Mouse (Mus musculus) sigmoid colon, adult 10 weeks (tissue): Measurements from ENCODE around the gene Itln1. TPM values are rescaled to one million over a fixed set of nuclear protein-coding genes. Genes with fewer than 3 reads are reported as not detected.

Experiments
- polyA plus RNA-seq: library from polyadenylated mRNA; stranded (reverse); fragments of 350-450 nt; fragmentation: Illumina TruSeq; extraction: RNeasy Lipid Tissue Mini Kit (QIAGEN cat#74804); gene quantifications from one replicate; pipeline ENCODE4 v1.2.3, GENCODE M21; 2014; ENCODE audit warnings: low read depth, low replicate concordance

The Itln1 gene
- 0.41 TPM for polyA plus RNA-seq

GRCm38 (mm10) chr1:171535194-171535593 is at the start of gene Itln1:
Gene Itln1, minus strand, starts transcription at chr1:171535294.

DNA sequence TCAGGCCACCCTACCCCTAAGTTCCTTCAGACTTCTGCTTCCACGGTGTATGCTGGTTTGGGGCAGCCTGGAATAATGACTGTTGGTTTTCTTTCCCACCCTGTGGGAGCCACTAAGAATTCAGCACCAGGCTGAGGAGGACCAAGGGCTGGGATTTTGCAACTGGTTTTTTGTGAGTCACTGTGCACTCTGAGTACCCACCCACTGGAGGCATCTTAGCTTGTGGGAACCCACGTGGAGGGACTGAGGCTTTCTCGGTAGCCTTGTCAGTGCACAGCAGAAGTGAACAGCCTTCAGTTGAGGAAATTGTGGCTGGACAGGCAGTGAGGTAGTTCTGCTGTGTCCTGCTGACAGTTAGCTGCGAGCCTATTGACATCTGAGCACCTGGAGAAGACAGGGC is 23.8 kb upstream of the Itln1 start, which contains the start of gene Cd244a:
Cd244a (plus strand) TSS at position 296 of the 400 bp plus-strand sequence.

DNA sequence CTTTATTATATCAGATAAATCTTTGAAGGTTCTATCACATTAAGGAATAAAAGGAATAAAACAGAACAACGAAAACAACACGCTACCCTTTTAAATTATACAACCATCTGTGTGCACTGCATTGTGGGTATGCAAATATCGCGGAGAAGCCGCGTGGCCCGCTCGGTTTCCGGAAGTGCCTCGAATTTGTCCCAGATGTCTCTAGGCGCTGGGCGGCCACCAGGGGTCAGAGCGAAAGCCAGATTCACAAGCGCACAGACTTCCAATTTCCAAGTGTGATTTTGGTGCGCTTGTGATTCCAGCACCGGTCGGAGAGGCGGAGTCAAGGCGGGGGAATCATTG is 31.9 kb downstream of the Itln1 start, which contains the start of gene Alyref2:
Alyref2 (plus strand) TSS at position 229 of the 342 bp plus-strand sequence.

Other genes starting within 250 kb of the Itln1 start
- 15.5 TPM for gene Usp21, start 247.3 kb downstream of the Itln1 start, polyA plus RNA-seq
- gene Ufc1, start 240.3 kb downstream of the Itln1 start, polyA plus RNA-seq, result 84.2 TPM
- gene Dedd, start 206.1 kb downstream of the Itln1 start, polyA plus RNA-seq, result 22.4 TPM
- gene Nit1, start 189.6 kb downstream of the Itln1 start, polyA plus RNA-seq, result 20.6 TPM
- gene Pfdn2, start 189.6 kb downstream of the Itln1 start, polyA plus RNA-seq, result 17.3 TPM
- gene Klhdc9, start 174.5 kb downstream of the Itln1 start, polyA plus RNA-seq, result not detected
- 0.60 TPM for gene Nectin4, start 165.2 kb downstream of the Itln1 start, polyA plus RNA-seq
- 10.1 TPM for gene Arhgap30, start 146.3 kb downstream of the Itln1 start, polyA plus RNA-seq
- 1.4 TPM for gene Usf1, start 124.0 kb downstream of the Itln1 start, polyA plus RNA-seq
- 34.1 TPM for gene Tstd1, start 116.4 kb downstream of the Itln1 start, polyA plus RNA-seq
- 91.4 TPM for gene F11r, start 97.8 kb downstream of the Itln1 start, polyA plus RNA-seq
- gene Alyref2, start 31.8 kb downstream of the Itln1 start, polyA plus RNA-seq, result 2.5 TPM
- 4.2 TPM for gene Cd244a, start 23.9 kb upstream of the Itln1 start, polyA plus RNA-seq
- gene Ly9, start 72.1 kb upstream of the Itln1 start, polyA plus RNA-seq, result 3.9 TPM
- 5.3 TPM for gene Slamf7, start 117.7 kb upstream of the Itln1 start, polyA plus RNA-seq
- gene Cd48, start 146.7 kb upstream of the Itln1 start, polyA plus RNA-seq, result 22.7 TPM
- 0.66 TPM for gene Slamf1, start 231.8 kb upstream of the Itln1 start, polyA plus RNA-seq